Mouse (Mus musculus) testis, adult 2 months (tissue): ENCODE data around the gene Luzp1. TPM values are rescaled to one million over a fixed set of nuclear protein-coding genes. Genes with fewer than 3 reads are reported as not detected.

Experiments used
- H3K27ac ChIP-seq: fragments of 200-500 bp; 2 replicates; pipeline ENCODE4 v1.5.1; 2012; ENCODE audit warnings: low read depth, low read length; ENCODE audit not compliant: control insufficient read depth, insufficient read depth
- H3K27me3 ChIP-seq: fragments of 200-500 bp; 2 replicates; pipeline ENCODE4 v1.6.1; 2012; ENCODE audit warnings: mild to moderate bottlenecking, low read length, moderate library complexity; ENCODE audit not compliant: control insufficient read depth, insufficient read depth
- H3K36me3 ChIP-seq: fragments of 200-500 bp; 2 replicates; pipeline ENCODE4 v1.6.1; 2012; ENCODE audit warnings: mild to moderate bottlenecking, low read length; ENCODE audit not compliant: control insufficient read depth, insufficient read depth
- H3K4me1 ChIP-seq: fragments of 200-500 bp; 2 replicates; pipeline ENCODE4 v1.6.1; 2012; ENCODE audit warnings: low read length; ENCODE audit not compliant: control insufficient read depth, insufficient read depth
- H3K4me3 ChIP-seq: fragments of 200-500 bp; 2 replicates; pipeline ENCODE4 v1.5.1; 2012; ENCODE audit warnings: low read depth, mild to moderate bottlenecking, low read length, moderate library complexity, mixed read lengths; ENCODE audit not compliant: control insufficient read depth
- CTCF ChIP-seq: fragments of 200-500 bp; IDR thresholded peaks from 2 replicates; pipeline ENCODE4 v1.5.1; 2012; ENCODE audit warnings: low read depth, mild to moderate bottlenecking, inconsistent platforms, low read length, moderate library complexity; ENCODE audit not compliant: control insufficient read depth, insufficient read depth, insufficient replicate concordance
- POLR2A ChIP-seq: fragments of 200-500 bp; IDR thresholded peaks from 2 replicates; pipeline ENCODE4 v1.6.1; 2012; ENCODE audit warnings: low read depth, mild to moderate bottlenecking, inconsistent platforms, low read length, moderate library complexity; ENCODE audit not compliant: control insufficient read depth
- polyA plus RNA-seq: library from polyadenylated mRNA; depleted of rRNA; stranded (reverse); fragments of >200 nt; gene quantifications from 2 replicates; pipeline ENCODE4 v1.2.3, GENCODE M21; 2012

Luzp1 gene
- polyA plus RNA-seq, 1 experiment: 61.1 TPM

DNA sequence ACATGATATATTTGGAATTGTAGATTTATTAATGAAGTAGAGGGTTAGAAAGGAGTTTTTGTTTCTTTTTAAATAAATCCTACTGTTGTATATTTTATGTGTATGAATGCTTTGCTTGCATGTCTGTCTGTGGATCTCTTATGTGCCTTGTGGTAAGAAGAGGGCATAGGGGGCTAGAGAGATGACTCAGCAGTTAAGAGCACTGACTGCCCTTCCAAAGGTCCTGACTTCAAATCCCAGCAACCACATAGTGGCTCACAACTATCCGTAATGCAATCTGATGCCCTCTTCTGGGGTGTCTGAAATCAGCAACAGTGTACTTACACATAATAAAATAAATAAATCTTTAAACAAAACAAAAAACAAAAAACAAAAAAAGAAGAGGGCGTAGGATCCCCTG, 17.0 kb downstream of the Luzp1 start:
- Histone ChIP-seq H3K4me1 (no peaks in the 10 kb centered on the region), H3K27ac (no peak overlapping the region), H3K27me3 (no peaks in the 10 kb centered on the region), H3K4me3 (no peak overlapping the region), H3K36me3 (no peaks in the 10 kb centered on the region)
- TF ChIP-seq CTCF (no peak), POLR2A (no peak)

GRCm38 (mm10) chr4:136495993-136496392, 26.4 kb downstream of the Luzp1 start:
- TF ChIP-seq POLR2A: no peak
- no peak for TF ChIP-seq CTCF
- H3K27ac ChIP-seq: no peak overlapping the region
- H3K4me3 ChIP-seq: no peak overlapping the region
- no peaks in the 10 kb centered on the region for H3K36me3 ChIP-seq
- H3K27me3 ChIP-seq: no peaks in the 10 kb centered on the region
- H3K4me1 ChIP-seq: no peaks in the 10 kb centered on the region

DNA sequence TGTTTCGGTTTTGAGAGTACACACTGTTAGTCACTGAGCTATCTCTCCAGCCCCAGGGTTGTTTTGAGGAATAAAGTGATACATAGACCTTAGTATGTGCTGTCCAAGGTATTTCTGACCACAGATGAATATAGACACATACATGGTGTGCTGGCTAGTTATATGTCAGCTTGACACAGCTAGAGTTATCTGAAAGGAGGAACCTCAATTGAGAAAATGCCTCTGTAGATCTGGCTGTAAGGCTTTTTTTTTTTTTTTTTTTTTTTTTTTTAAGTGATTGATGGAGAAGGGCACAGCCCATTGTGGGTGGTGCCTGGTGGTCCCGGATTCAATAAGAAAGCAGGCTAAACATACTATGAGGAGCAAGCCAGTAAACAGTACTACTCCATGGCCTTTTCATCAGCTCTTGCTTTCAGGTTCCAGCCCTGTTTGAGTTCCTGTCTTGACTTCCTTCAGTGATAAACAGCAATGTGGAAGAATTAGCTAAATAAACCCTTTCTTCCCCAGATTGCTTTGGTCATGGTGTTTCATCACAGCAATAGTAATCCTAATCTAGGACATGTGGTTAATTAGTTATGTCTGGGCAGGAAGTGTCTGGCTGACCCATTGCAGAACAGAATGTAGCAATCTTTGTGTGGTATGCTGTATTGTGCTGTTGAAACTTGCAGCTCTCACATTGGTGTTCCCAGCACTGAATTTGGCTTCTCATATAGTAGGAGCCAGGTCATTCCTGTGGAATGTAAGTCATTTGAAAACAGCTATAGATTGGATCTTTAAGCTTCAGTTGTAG, 36.1 kb downstream of the Luzp1 start:
- H3K4me3 ChIP-seq: no peak overlapping the region
- no peaks in the 10 kb centered on the region for H3K27me3 ChIP-seq
- H3K27ac ChIP-seq: no peak overlapping the region; the same call in 1 of the 2 replicates
- TF ChIP-seq CTCF (no peak), POLR2A (no peak)
- H3K4me1 ChIP-seq: no peaks in the 10 kb centered on the region
- no peaks in the 10 kb centered on the region for H3K36me3 ChIP-seq

GRCm38 (mm10) chr4:136509857-136510256, 40.3 kb downstream of the Luzp1 start:
- H3K4me3 ChIP-seq: no peak overlapping the region
- H3K27me3 ChIP-seq: no peaks in the 10 kb centered on the region
- no peaks in the 10 kb centered on the region for H3K36me3 ChIP-seq
- H3K4me1 ChIP-seq: no peaks in the 10 kb centered on the region; the same call in 1 of the 2 replicates
- H3K27ac ChIP-seq: no peak overlapping the region
- TF ChIP-seq CTCF: no peak
- no peak for TF ChIP-seq POLR2A

- H3K4me1 ChIP-seq: no peaks in the 10 kb centered on the region; the same call in 1 of the 2 replicates
- H3K4me3 ChIP-seq: no peak overlapping the region
- no peaks in the 10 kb centered on the region for H3K36me3 ChIP-seq
- TF ChIP-seq POLR2A (no peak), CTCF (no peak)
- H3K27ac ChIP-seq: no peak overlapping the region
- H3K27me3 ChIP-seq: no peaks in the 10 kb centered on the region
Observed at GRCm38 (mm10) chr4:136511708-136512107, 42.1 kb downstream of the Luzp1 start.

DNA sequence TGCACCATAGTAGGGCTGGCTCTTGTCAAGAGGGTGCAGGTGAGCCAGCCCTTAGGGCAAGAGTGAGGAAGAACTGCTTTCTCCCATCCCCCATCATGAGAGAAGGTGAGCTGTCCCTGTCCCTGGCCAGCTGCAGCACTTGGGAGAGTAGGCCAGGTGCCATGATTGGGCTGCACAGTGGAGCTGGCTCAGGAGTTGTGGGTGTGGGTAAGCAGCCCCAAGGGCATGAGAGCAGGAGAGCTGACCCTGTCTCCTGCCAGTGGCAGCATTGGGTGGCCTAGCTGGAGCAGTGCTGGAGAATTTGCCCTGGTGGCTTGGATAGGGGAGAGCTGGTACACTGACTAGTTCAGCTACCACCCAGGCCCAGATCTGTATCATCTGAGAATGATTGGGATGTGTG, 43.3 kb downstream of the Luzp1 start:
- Histone ChIP-seq H3K4me3 (no peak overlapping the region), H3K4me1 (no peaks in the 10 kb centered on the region; the same call in 1 of the 2 replicates), H3K27me3 (no peaks in the 10 kb centered on the region), H3K36me3 (no peaks in the 10 kb centered on the region), H3K27ac (no peak overlapping the region)
- TF ChIP-seq CTCF: no peak
- no peak for TF ChIP-seq POLR2A

DNA sequence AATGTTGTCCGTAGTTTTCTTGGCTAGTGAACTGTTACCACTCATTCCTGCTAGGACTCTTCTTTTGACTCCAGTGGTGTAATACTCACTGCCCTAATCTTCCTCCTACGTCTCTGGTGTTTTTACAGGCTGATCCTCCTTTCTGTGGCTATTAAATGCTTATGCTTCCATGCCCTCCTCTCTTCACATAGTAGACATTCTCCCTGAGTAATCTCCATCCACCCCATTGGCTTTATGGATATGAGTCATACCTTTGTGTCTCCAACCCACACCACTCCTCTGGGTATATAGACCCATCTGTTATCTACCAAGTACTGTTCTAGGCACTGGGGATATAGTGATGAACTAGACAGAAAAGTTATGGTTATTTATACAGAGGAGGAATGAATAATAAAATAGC, 48.6 kb downstream of the Luzp1 start:
- no peaks in the 10 kb centered on the region for H3K4me1 ChIP-seq
- no peaks in the 10 kb centered on the region for H3K27me3 ChIP-seq
- no peak overlapping the region for H3K27ac ChIP-seq
- no peaks in the 10 kb centered on the region for H3K36me3 ChIP-seq
- TF ChIP-seq POLR2A: no peak
- no peak for TF ChIP-seq CTCF
- H3K4me3 ChIP-seq: no peak overlapping the region

- TF ChIP-seq CTCF (no peak), POLR2A (no peak)
- Histone ChIP-seq H3K27me3 (no peaks in the 10 kb centered on the region), H3K4me1 (no peaks in the 10 kb centered on the region), H3K27ac (no peak overlapping the region), H3K4me3 (no peak overlapping the region), H3K36me3 (no peaks in the 10 kb centered on the region)
Observed at GRCm38 (mm10) chr4:136518576-136518975, 49.0 kb downstream of the Luzp1 start.
